Mouse (Mus musculus): ENCODE data around the gene Bpifc. TPM values are rescaled to one million over a fixed set of nuclear protein-coding genes. Genes with fewer than 3 reads are reported as not detected.

Bpifc gene
- polyA plus RNA-seq (2012; rRNA removed) = 0.03 TPM in 1 of 2 replicates, not detected in the other

DNA sequence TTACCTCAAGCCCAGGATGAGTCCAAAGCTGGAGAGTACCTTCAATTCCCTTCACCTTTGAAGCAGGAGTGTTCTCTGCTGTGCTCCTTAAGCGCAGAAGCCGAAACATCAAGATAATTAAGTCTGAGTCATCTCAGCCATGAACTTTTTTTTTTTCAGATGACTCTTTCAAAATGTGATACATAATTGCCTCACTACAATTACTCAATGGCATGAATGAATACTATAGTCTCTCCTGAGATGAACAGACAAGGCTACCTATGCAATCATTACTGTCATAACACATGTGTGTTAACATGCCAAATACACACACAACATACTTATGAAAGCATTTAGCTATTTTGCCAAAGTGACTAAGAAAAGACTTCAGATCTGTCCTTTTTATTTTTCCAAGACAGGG, at the start of gene Bpifc:
Bpifc (minus strand) TSS at position 115 of the 400 bp plus-strand sequence.

DNA sequence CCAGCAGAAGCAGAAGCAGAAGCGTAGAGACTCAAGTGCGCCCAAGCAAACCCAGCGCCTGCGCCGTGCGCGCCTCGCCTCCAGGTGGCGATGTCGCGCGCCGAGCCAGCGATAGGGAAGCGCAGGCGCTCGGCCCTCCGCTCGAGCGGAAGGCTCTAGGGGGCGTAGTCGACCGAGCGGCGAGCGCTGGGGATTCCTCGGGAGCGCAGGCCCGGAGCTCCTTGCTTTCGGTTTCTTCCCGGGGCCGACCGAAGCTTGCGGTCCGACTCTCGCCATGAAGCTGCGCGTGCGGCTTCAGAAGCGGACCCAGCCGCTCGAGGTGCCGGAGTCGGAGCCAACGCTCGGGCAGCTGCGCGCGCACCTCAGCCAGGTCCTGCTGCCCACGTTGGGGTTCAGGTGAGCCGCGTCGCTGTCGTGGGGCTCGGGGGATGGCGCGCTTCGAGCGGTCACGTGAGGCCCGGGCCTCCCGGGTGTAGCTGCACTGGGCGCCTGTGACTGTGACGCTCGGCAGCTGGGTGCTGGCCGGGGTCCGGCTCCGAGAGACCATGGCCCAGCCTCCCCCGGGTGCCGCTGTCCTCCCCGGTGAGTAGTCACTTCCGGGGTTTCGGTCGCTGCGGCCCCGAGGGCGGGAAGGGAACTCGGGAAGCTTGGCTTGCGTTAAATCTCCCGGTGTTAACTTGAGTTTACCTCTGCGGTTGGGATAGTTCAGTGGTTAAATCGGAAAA, 10.2 kb upstream of the Bpifc start, which contains the start of gene Fbxo7:
Fbxo7 (plus strand) TSS at position 224 of the 725 bp plus-strand sequence.

DNA sequence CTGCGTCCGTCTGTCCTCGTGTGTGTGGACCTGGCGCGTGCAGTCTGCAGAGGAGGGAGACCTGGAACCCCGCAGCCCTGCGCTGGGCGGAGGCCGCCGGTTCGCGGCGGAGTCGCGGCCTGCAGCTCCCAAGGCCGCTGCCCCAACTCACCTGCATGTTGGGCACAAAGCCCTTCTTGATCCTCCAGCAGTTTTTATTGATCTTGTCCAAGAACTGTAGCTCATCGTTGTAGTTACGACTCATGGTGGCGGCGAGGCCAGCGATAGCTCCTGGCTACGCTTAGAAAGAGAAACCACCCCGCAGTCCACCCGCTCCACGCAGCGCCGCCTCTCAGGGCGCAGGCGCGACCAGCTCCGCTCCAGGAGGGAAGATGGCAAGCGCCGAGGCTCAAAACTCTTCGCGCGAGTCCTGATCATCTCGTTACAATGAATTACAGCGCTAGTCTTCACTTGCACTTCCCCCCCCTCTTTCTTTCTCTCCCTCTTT, 54.2 kb downstream of the Bpifc start, which contains the start of gene Rtcb:
Rtcb (minus strand) TSS at position 360 of the 487 bp plus-strand sequence.

DNA sequence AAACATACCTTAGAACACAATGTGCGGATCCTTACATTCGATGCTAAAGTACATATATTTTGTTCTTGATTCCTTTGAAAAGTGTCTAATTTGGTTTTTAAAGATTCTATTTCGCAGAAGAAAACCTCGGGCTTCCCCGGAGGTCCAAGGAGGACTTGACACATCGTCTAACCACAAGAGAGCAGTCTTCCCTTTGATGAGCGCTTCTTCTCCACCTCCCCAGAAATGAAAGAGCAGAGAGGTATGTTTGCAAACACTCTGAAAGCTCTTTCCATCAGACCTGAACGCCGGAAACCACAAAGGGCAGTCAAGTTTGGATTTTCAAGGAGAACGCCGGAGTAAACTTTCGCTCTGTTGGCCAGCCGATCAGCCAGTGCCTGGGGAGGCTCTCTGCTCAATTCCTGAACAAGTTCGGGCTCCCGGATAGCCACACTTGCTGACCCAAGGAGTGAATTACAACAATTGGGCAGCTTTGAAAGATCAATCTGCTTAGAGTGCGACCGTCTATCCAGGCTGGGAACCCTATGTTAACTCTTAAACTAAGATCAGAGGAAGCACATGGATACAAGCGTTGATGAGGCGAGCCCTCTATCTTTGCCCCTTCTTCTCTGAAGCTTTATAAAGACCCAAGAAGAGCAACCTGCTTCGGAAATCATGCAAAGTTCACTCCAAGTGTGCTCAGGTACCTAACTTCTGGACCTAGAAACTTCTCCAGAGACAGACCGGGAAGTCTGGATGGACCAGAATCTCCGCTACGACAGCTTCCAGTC, 83.8 kb downstream of the Bpifc start, which contains the start of gene Ascl4:
Ascl4 (plus strand) TSS at position 6 of the 770 bp plus-strand sequence.

DNA sequence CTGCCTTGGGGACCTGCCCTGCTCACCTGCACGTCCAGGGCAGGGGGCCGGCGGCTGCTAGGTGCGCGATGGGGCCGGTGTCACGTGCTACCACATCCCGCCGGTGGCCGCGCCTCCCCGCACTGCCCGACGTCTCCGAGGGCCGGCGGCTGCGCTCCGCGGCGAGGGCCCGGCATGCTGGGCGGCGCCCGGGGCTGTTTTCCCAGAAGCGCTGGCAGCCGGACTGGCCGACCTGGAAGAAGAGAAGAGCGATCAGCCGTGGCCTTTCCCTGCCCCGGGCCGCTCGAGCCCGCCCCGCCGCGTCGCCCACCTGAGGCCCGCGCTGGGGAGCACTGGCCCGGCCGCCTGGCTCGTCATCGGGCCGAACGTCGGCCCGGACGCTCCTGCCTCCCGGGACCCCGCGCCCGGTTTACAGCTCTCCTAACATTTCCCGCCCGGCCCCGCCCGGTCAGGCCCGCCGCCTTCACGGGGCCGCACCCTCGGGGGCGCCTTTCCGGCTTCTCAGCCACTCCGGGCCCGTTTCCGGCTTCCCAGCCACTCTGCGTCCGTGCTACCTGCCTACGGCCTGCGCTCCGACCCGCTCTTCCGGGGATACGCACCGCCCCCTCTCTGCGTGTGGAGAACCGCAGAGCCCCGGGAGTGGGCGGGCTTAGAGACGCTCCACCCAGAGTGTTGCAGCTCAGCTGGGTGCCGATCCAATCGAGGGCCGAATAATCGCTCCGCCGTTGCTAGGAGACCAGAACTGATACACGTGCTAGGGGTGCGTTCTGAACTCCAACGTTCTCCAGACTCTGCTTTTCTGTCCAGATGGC, 95.0 kb downstream of the Bpifc start, which contains the start of gene Prdm4:
Prdm4 (minus strand) TSS at position 645 of the 812 bp plus-strand sequence.

Other genes with a start within 250 kb of the Bpifc start
- gene Pwp1, start 182.4 kb downstream of the Bpifc start, polyA plus RNA-seq (2012; rRNA removed) = 44.8 and 45.4 TPM in 2 replicates
- gene Prdm4, start 94.8 kb downstream of the Bpifc start, polyA plus RNA-seq (2012; rRNA removed) = 49.0 and 49.3 TPM in 2 replicates
- gene Ascl4, start 84.2 kb downstream of the Bpifc start, polyA plus RNA-seq (2012; rRNA removed) = 0.25 and 0.27 TPM in 2 replicates
- gene Rtcb, start 54.1 kb downstream of the Bpifc start, polyA plus RNA-seq (2012; rRNA removed) = 163 and 164 TPM in 2 replicates
- 18.7 and 20.6 TPM in 2 replicates for gene Fbxo7, start 10.1 kb upstream of the Bpifc start, polyA plus RNA-seq (2012; rRNA removed)